In the genomic region with DNA sequence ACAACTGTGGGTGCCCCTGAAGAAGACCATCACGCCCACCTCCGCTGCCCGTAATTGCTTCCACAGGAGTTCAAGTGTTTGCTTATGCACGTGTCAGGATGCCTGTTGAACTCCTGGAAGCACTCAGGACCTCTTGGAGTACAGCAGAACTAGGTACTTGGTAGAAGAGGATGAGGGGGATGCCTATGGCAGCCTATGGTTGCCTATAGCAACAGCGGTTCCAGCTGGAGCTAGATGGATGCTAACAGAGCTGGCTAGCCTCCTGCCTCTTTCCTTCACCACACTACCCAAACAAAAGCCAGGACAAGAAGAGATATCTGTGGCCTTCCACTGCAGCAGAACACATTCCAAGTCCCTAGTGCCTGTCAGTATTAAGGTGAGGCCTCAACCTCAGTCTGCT, we compare ENCODE assay signal across 27 mouse cellular contexts. TPM values are rescaled to one million over a fixed set of nuclear protein-coding genes. Genes with fewer than 3 reads are reported as not detected.
DNase-seq lines count a peak whose midpoint lies in the region; ATAC-seq and TF ChIP-seq lines count a peak whose summit lies in the region.
"Had no signal": no experiment of that assay in that cellular context is flagged by ENCODE, and none has a peak within 500 bp of the region (broad histone marks: within the 10 kb centered on the region; RNA-seq: fewer than 3 reads in every experiment).

No protein-coding gene starts in this region.

- no peak overlapping the region for H3K9ac ChIP-seq in lung, embryonic 14.5 days
- peak overlapping the region; percentile 25 for H3K9ac ChIP-seq in ES-Bruce4 (ENCODE audit: low read depth, poor library complexity, severe bottlenecking)
- no peak overlapping the region for H3K9ac ChIP-seq in forebrain, embryonic 11.5 days (ENCODE audit: low read length)
- H3K9ac ChIP-seq: embryonic facial prominence, embryonic 12.5 days; embryonic facial prominence, embryonic 15.5 days; forebrain, embryonic 12.5 days; forebrain, embryonic 15.5 days; hindbrain, embryonic 12.5 days; intestine, embryonic 15.5 days had no signal

- no peak for TF ChIP-seq CTCF in lung, embryonic 14.5 days (IDR thresholded peaks at IDR 0.05; ENCODE audit: low read depth)
- no peak for TF ChIP-seq CTCF in E14TG2a.4 (conservative IDR thresholded peaks at IDR 0.05; ENCODE audit: low read length)
- no peak for TF ChIP-seq CTCF in ES-Bruce4 (IDR thresholded peaks at IDR 0.05; ENCODE audit: low read depth, low read length)

- peak; percentile 10 for DNase-seq in lung, embryonic 14.5 days
- DNase-seq in lung, postnatal 4 days, result no peak
- DNase-seq in R1 (ENCODE audit: low read depth, low spot score), result peak; percentile 57
- no peak for DNase-seq in Muller cell, postnatal 12 days (ENCODE audit: inconsistent ontology term)
- no peak for DNase-seq in forebrain, embryonic 11.5 days (ENCODE audit: low spot score)
- DNase-seq in spleen, postnatal 10 days (ENCODE audit: low spot score in 2 of 2), result no peak
- DNase-seq: adrenal gland, adult 8-10 months; adrenal gland, postnatal 25 days; cerebellum, adult 18-20 months; cerebellum, adult 9-10 months; cerebellum, postnatal 14 days; gastrocnemius, postnatal 25 days had no signal

- no peak overlapping the region for H3K4me2 ChIP-seq in lung, embryonic 14.5 days
- no peak overlapping the region for H3K4me2 ChIP-seq in forebrain, embryonic 11.5 days (ENCODE audit: low read depth, low read length, severe bottlenecking)
- H3K4me2 ChIP-seq: embryonic facial prominence, embryonic 12.5 days; embryonic facial prominence, embryonic 15.5 days; forebrain, embryonic 12.5 days; forebrain, embryonic 15.5 days; heart, embryonic 11.5 days; hindbrain, embryonic 12.5 days; intestine, embryonic 15.5 days had no signal

- no peaks in the 10 kb centered on the region for H3K4me1 ChIP-seq in lung, embryonic 14.5 days (ENCODE audit: insufficient read depth)
- H3K4me1 ChIP-seq in E14TG2a.4 (replicated peaks; ENCODE audit: low read depth, low read length) (peaks cover 82% of the 10 kb centered on the region), ES-Bruce4 (ENCODE audit: control insufficient read depth, insufficient read depth, low read length) (peaks cover 4% of the 10 kb centered on the region)
- peaks cover 2% of the 10 kb centered on the region; the same call in 1 of the 2 replicates for H3K4me1 ChIP-seq in forebrain, embryonic 11.5 days (replicated peaks; ENCODE audit: control insufficient read depth, insufficient read depth, low read length)
- H3K4me1 ChIP-seq: embryonic facial prominence, embryonic 12.5 days; hindbrain, embryonic 12.5 days had no signal

- TF ChIP-seq POLR2A in ES-Bruce4 (IDR thresholded peaks at IDR 0.05; ENCODE audit: insufficient read depth, low read length), result no peak

- no peaks in the 10 kb centered on the region for H3K27me3 ChIP-seq in lung, embryonic 14.5 days (ENCODE audit: insufficient read depth, low read length)
- no peaks in the 10 kb centered on the region for H3K27me3 ChIP-seq in E14TG2a.4 (ENCODE audit: insufficient read depth, low read length)
- no peaks in the 10 kb centered on the region for H3K27me3 ChIP-seq in ES-Bruce4 (ENCODE audit: control insufficient read depth, insufficient read depth, low read length, poor library complexity, severe bottlenecking)
- H3K27me3 ChIP-seq in forebrain, embryonic 11.5 days (ENCODE audit: control insufficient read depth, insufficient read depth, low read length), result peaks cover 2% of the 10 kb centered on the region; the same call in 1 of the 2 replicates
- H3K27me3 ChIP-seq: forebrain, embryonic 15.5 days; intestine, embryonic 15.5 days had no signal

- no peaks in the 10 kb centered on the region for H3K36me3 ChIP-seq in lung, embryonic 14.5 days (ENCODE audit: insufficient read depth)
- no peaks in the 10 kb centered on the region for H3K36me3 ChIP-seq in E14TG2a.4 (ENCODE audit: insufficient read depth, low read length)
- no peaks in the 10 kb centered on the region for H3K36me3 ChIP-seq in ES-Bruce4 (ENCODE audit: control insufficient read depth, insufficient read depth, low read length, poor library complexity, severe bottlenecking)
- no peaks in the 10 kb centered on the region for H3K36me3 ChIP-seq in forebrain, embryonic 11.5 days (ENCODE audit: control insufficient read depth, insufficient read depth, low read length)
- H3K36me3 ChIP-seq: embryonic facial prominence, embryonic 12.5 days; embryonic facial prominence, embryonic 15.5 days; forebrain, embryonic 12.5 days; forebrain, embryonic 15.5 days; hindbrain, embryonic 12.5 days; intestine, embryonic 15.5 days had no signal

- no peak for TF ChIP-seq EP300 in ES-Bruce4 (IDR thresholded peaks at IDR 0.05; ENCODE audit: insufficient read depth, low read depth, low read length)

- ATAC-seq in lung, embryonic 14.5 days (ENCODE audit: insufficient read depth), result no peak
- ATAC-seq in forebrain, embryonic 11.5 days (replicated peaks; ENCODE audit: low FRiP score), result no peak
- ATAC-seq: activated CD4-positive, CD25-positive, alpha-beta regulatory T cell, adult 4 months; CD4-positive, CD25-positive, alpha-beta regulatory T cell, adult 4 months; forebrain, embryonic 15.5 days; hindbrain, embryonic 16.5 days; intestine, embryonic 15.5 days; Patski had no signal

- no peak overlapping the region for H3K27ac ChIP-seq in lung, embryonic 14.5 days (ENCODE audit: low read depth)
- no peak overlapping the region for H3K27ac ChIP-seq in ES-Bruce4 (ENCODE audit: insufficient read depth, low read length)
- no peak overlapping the region for H3K27ac ChIP-seq in forebrain, embryonic 11.5 days (ENCODE audit: low read depth, low read length)
- H3K27ac ChIP-seq: embryonic facial prominence, embryonic 12.5 days; embryonic facial prominence, embryonic 15.5 days; forebrain, embryonic 12.5 days; forebrain, embryonic 15.5 days; hindbrain, embryonic 12.5 days; intestine, embryonic 15.5 days had no signal

- H3K9me3 ChIP-seq in lung, embryonic 14.5 days (ENCODE audit: low read depth, low read length), result no peaks in the 10 kb centered on the region
- H3K9me3 ChIP-seq in E14TG2a.4 (ENCODE audit: low read length) (no peaks in the 10 kb centered on the region), ES-Bruce4 (replicated peaks; ENCODE audit: control insufficient read depth, insufficient read depth, low read length, poor library complexity, severe bottlenecking) (no peaks in the 10 kb centered on the region)
- H3K9me3 ChIP-seq in forebrain, embryonic 11.5 days (ENCODE audit: control insufficient read depth, low read length), result no peaks in the 10 kb centered on the region
- H3K9me3 ChIP-seq: embryonic facial prominence, embryonic 12.5 days; embryonic facial prominence, embryonic 15.5 days; forebrain, embryonic 12.5 days; forebrain, embryonic 15.5 days; hindbrain, embryonic 12.5 days; intestine, embryonic 15.5 days had no signal

- H3K4me3 ChIP-seq in lung, embryonic 14.5 days (ENCODE audit: low read depth, low read length), result no peak overlapping the region
- H3K4me3 ChIP-seq in E14TG2a.4 (replicated peaks; ENCODE audit: low read length) (peak overlapping the region; percentile 65), ES-Bruce4 (ENCODE audit: low read depth, low read length) (0 out of 2 replicates have a peak overlapping the region, but pooled peaks have one; percentile 37)
- no peak overlapping the region for H3K4me3 ChIP-seq in forebrain, embryonic 11.5 days (ENCODE audit: low read depth, low read length)
- H3K4me3 ChIP-seq: embryonic facial prominence, embryonic 12.5 days; embryonic facial prominence, embryonic 15.5 days; forebrain, embryonic 12.5 days; forebrain, embryonic 15.5 days; hindbrain, embryonic 12.5 days; intestine, embryonic 15.5 days had no signal

- 45% methylated on average over 5 of the region's 5 CpGs for WGBS in lung, embryonic 14.5 days
- WGBS in forebrain, embryonic 11.5 days, result 79% methylated on average over 5 of the region's 5 CpGs

RNA-seq across cellular contexts. Expression of a gene that starts 39.6 kb away (rescaled TPM):
- 0.15 and 0.43 TPM in 2 replicates for polyA plus RNA-seq in lung, embryonic 14.5 days (2014; fragmentation: Nextera tagmentation; extraction: Ambion mirVana)
- 610 and 613 TPM in 2 replicates for polyA plus RNA-seq in ES-Bruce4 (2011; ENCODE audit: insufficient read depth, insufficient read length, low read depth, missing spikeins)
- 0.31 TPM in 1 of 2 replicates, not detected in the other for polyA plus RNA-seq in forebrain, embryonic 11.5 days (2014; fragmentation: Nextera tagmentation; extraction: Ambion mirVana)

RNA-seq across cellular contexts. Expression of a gene that starts 41.5 kb away (rescaled TPM):
- not detected in 2 replicates for polyA plus RNA-seq in lung, embryonic 14.5 days (2014; fragmentation: Nextera tagmentation; extraction: Ambion mirVana)
- polyA plus RNA-seq in ES-Bruce4 (2011; ENCODE audit: insufficient read depth, insufficient read length, low read depth, missing spikeins), result 203 and 217 TPM in 2 replicates
- polyA plus RNA-seq in forebrain, embryonic 11.5 days (2014; fragmentation: Nextera tagmentation; extraction: Ambion mirVana), result not detected in 2 replicates
- polyA plus RNA-seq: activated CD4-positive, CD25-positive, alpha-beta regulatory T cell, adult 4 months; C2C12; CD4-positive, CD25-positive, alpha-beta regulatory T cell, adult 4 months; embryonic facial prominence, embryonic 12.5 days; embryonic facial prominence, embryonic 15.5 days; forebrain, embryonic 12.5 days; forebrain, embryonic 15.5 days; gonadal fat pad, adult 2 months; heart, embryonic 11.5 days; hindbrain, embryonic 12.5 days; hindbrain, embryonic 16.5 days; intestine, embryonic 15.5 days; Patski had no signal

RNA-seq across cellular contexts. Expression of a gene that starts 57.8 kb away (rescaled TPM):
- not detected in 2 replicates for polyA plus RNA-seq in lung, embryonic 14.5 days (2014; fragmentation: Nextera tagmentation; extraction: Ambion mirVana)
- polyA plus RNA-seq in ES-Bruce4 (2011; ENCODE audit: insufficient read depth, insufficient read length, low read depth, missing spikeins), result 34.8 and 37.0 TPM in 2 replicates
- 0.11 TPM in 1 of 2 replicates, not detected in the other for polyA plus RNA-seq in forebrain, embryonic 11.5 days (2014; fragmentation: Nextera tagmentation; extraction: Ambion mirVana)
- polyA plus RNA-seq: C2C12; CD4-positive, CD25-positive, alpha-beta regulatory T cell, adult 4 months; embryonic facial prominence, embryonic 12.5 days; forebrain, embryonic 12.5 days; forebrain, embryonic 15.5 days; Patski had no signal

Comparison
In these comparisons a context has a peak if more than half of its experiments do, and no peak if none do; other contexts are left out.
1. DNase-seq: peak in lung, embryonic 14.5 days (single experiment) and R1 (single experiment); none in lung, postnatal 4 days (0 of 2), Muller cell, postnatal 12 days (single experiment), forebrain, embryonic 11.5 days (single experiment) and spleen, postnatal 10 days (0 of 2).
2. H3K4me3 ChIP-seq: peak in E14TG2a.4 (single experiment) and ES-Bruce4 (single experiment); none in lung, embryonic 14.5 days (single experiment) and forebrain, embryonic 11.5 days (single experiment).
3. RNA of a gene that starts 39.6 kb away (polyA plus RNA-seq): 610 to 613 TPM in ES-Bruce4; 0.15 to 0.43 TPM in lung, embryonic 14.5 days and 0.31 TPM in forebrain, embryonic 11.5 days; every median in the first group is over 100 times any median in the second.
4. RNA of a gene that starts 41.5 kb away (polyA plus RNA-seq): 203 to 217 TPM in ES-Bruce4; not detected in lung, embryonic 14.5 days and not detected in forebrain, embryonic 11.5 days; every median in the first group is over 100 times any median in the second.
5. RNA of a gene that starts 57.8 kb away (polyA plus RNA-seq): 34.8 to 37.0 TPM in ES-Bruce4; 0.11 TPM in forebrain, embryonic 11.5 days and not detected in lung, embryonic 14.5 days; every median in the first group is over 10 times any median in the second.